Mouse (Mus musculus): ENCODE measurements around the gene Hist1h2aa. TPM values are rescaled to one million over a fixed set of nuclear protein-coding genes. Genes with fewer than 3 reads are reported as not detected.

The Hist1h2aa gene
- polyA plus RNA-seq, 1 experiment from 2014 or later: not detected

- Histone ChIP-seq H3K4me1 (replicated peaks; ENCODE audit: control insufficient read depth, insufficient read depth, low read length) (no peaks in the 10 kb centered on the region), H3K9me3 (ENCODE audit: control insufficient read depth, low read length) (no peaks in the 10 kb centered on the region), H3K4me2 (ENCODE audit: low read length) (no peak overlapping the region), H3K36me3 (ENCODE audit: control insufficient read depth, insufficient read depth) (no peaks in the 10 kb centered on the region), H3K4me3 (replicated peaks; ENCODE audit: low read length) (no peak overlapping the region), H3K9ac (replicated peaks; ENCODE audit: low read depth, low read length) (no peak overlapping the region), H3K27ac (ENCODE audit: low read length) (no peak overlapping the region), H3K27me3 (replicated peaks; ENCODE audit: control insufficient read depth, insufficient read depth, low read length) (no peaks in the 10 kb centered on the region)
- ATAC-seq: no peak
- WGBS: 91% methylated on average over 5 of the region's 5 CpGs
These were observed 22.9 kb upstream of the Hist1h2aa start for GRCm38 (mm10) chr13:23911335-23911734.

GRCm38 (mm10) chr13:23913791-23914306 is 20.4 kb upstream of the Hist1h2aa start:
- Histone ChIP-seq H3K4me3 (replicated peaks; ENCODE audit: low read length) (no peak overlapping the region), H3K27me3 (replicated peaks; ENCODE audit: control insufficient read depth, insufficient read depth, low read length) (no peaks in the 10 kb centered on the region), H3K4me2 (ENCODE audit: low read length) (no peak overlapping the region), H3K36me3 (ENCODE audit: control insufficient read depth, insufficient read depth) (no peaks in the 10 kb centered on the region), H3K4me1 (replicated peaks; ENCODE audit: control insufficient read depth, insufficient read depth, low read length) (no peaks in the 10 kb centered on the region), H3K27ac (ENCODE audit: low read length) (no peak overlapping the region), H3K9ac (replicated peaks; ENCODE audit: low read depth, low read length) (no peak overlapping the region), H3K9me3 (ENCODE audit: control insufficient read depth, low read length) (no peaks in the 10 kb centered on the region)
- WGBS: 64% methylated on average over 6 of the region's 6 CpGs
- ATAC-seq: no peak

GRCm38 (mm10) chr13:23914376-23915167 is 19.7 kb upstream of the Hist1h2aa start, which contains the start of gene Slc17a4:
Gene Slc17a4, minus strand, starts transcription at chr13:23915009.
- Histone ChIP-seq H3K4me1 (replicated peaks; ENCODE audit: control insufficient read depth, insufficient read depth, low read length) (no peaks in the 10 kb centered on the region), H3K36me3 (ENCODE audit: control insufficient read depth, insufficient read depth) (no peaks in the 10 kb centered on the region), H3K4me3 (replicated peaks; ENCODE audit: low read length) (no peak within 1 kb of the TSS), H3K9me3 (ENCODE audit: control insufficient read depth, low read length) (no peaks in the 10 kb centered on the region), H3K9ac (replicated peaks; ENCODE audit: low read depth, low read length) (no peak within 1 kb of the TSS), H3K4me2 (ENCODE audit: low read length) (no peak within 1 kb of the TSS), H3K27ac (ENCODE audit: low read length) (no peak within 1 kb of the TSS), H3K27me3 (replicated peaks; ENCODE audit: control insufficient read depth, insufficient read depth, low read length) (no peaks in the 10 kb centered on the region)
- WGBS: 75% methylated on average over 9 of the region's 9 CpGs
- ATAC-seq: no peak

GRCm38 (mm10) chr13:23916132-23916531 is 18.1 kb upstream of the Hist1h2aa start:
- Histone ChIP-seq H3K4me3 (replicated peaks; ENCODE audit: low read length) (no peak overlapping the region), H3K9ac (replicated peaks; ENCODE audit: low read depth, low read length) (no peak overlapping the region), H3K27me3 (replicated peaks; ENCODE audit: control insufficient read depth, insufficient read depth, low read length) (no peaks in the 10 kb centered on the region), H3K4me2 (ENCODE audit: low read length) (no peak overlapping the region), H3K36me3 (ENCODE audit: control insufficient read depth, insufficient read depth) (no peaks in the 10 kb centered on the region), H3K4me1 (replicated peaks; ENCODE audit: control insufficient read depth, insufficient read depth, low read length) (no peaks in the 10 kb centered on the region), H3K27ac (ENCODE audit: low read length) (no peak overlapping the region), H3K9me3 (ENCODE audit: control insufficient read depth, low read length) (no peaks in the 10 kb centered on the region)
- ATAC-seq: no peak
- 93% methylated on average over 1 of the region's 1 CpGs for WGBS

- ATAC-seq: no peak
- H3K4me3 ChIP-seq (replicated peaks; ENCODE audit: low read length): no peak overlapping the region
- H3K4me2 ChIP-seq (ENCODE audit: low read length): no peak overlapping the region
- H3K36me3 ChIP-seq (ENCODE audit: control insufficient read depth, insufficient read depth): no peaks in the 10 kb centered on the region
- WGBS: 83% methylated on average over 4 of the region's 4 CpGs
- no peaks in the 10 kb centered on the region for H3K4me1 ChIP-seq (replicated peaks; ENCODE audit: control insufficient read depth, insufficient read depth, low read length)
- H3K27me3 ChIP-seq (replicated peaks; ENCODE audit: control insufficient read depth, insufficient read depth, low read length): no peaks in the 10 kb centered on the region
- no peak overlapping the region for H3K27ac ChIP-seq (ENCODE audit: low read length)
- no peaks in the 10 kb centered on the region for H3K9me3 ChIP-seq (ENCODE audit: control insufficient read depth, low read length)
- no peak overlapping the region for H3K9ac ChIP-seq (replicated peaks; ENCODE audit: low read depth, low read length)
These were observed 16.6 kb upstream of the Hist1h2aa start for GRCm38 (mm10) chr13:23917674-23918073.

GRCm38 (mm10) chr13:23925792-23926191 is 8.5 kb upstream of the Hist1h2aa start:
- Histone ChIP-seq H3K9me3 (ENCODE audit: control insufficient read depth, low read length) (no peaks in the 10 kb centered on the region), H3K4me2 (ENCODE audit: low read length) (no peak overlapping the region), H3K9ac (replicated peaks; ENCODE audit: low read depth, low read length) (no peak overlapping the region), H3K27me3 (replicated peaks; ENCODE audit: control insufficient read depth, insufficient read depth, low read length) (no peaks in the 10 kb centered on the region), H3K27ac (ENCODE audit: low read length) (no peak overlapping the region; the same call in 1 of the 2 replicates), H3K4me3 (replicated peaks; ENCODE audit: low read length) (no peak overlapping the region), H3K36me3 (ENCODE audit: control insufficient read depth, insufficient read depth) (no peaks in the 10 kb centered on the region), H3K4me1 (replicated peaks; ENCODE audit: control insufficient read depth, insufficient read depth, low read length) (no peaks in the 10 kb centered on the region)
- 58% methylated on average over 2 of the region's 2 CpGs for WGBS
- peak; percentile 64; the same call in 1 of the 2 replicates for ATAC-seq

GRCm38 (mm10) chr13:23928637-23929036 is 5.6 kb upstream of the Hist1h2aa start:
- no peak overlapping the region for H3K9ac ChIP-seq (replicated peaks; ENCODE audit: low read depth, low read length)
- no peaks in the 10 kb centered on the region for H3K36me3 ChIP-seq (ENCODE audit: control insufficient read depth, insufficient read depth)
- H3K4me3 ChIP-seq (replicated peaks; ENCODE audit: low read length): no peak overlapping the region
- no peaks in the 10 kb centered on the region for H3K27me3 ChIP-seq (replicated peaks; ENCODE audit: control insufficient read depth, insufficient read depth, low read length)
- H3K4me1 ChIP-seq (replicated peaks; ENCODE audit: control insufficient read depth, insufficient read depth, low read length): no peaks in the 10 kb centered on the region
- 60% methylated on average over 3 of the region's 3 CpGs for WGBS
- H3K27ac ChIP-seq (ENCODE audit: low read length): no peak overlapping the region
- no peak overlapping the region for H3K4me2 ChIP-seq (ENCODE audit: low read length)
- no peak for ATAC-seq
- H3K9me3 ChIP-seq (ENCODE audit: control insufficient read depth, low read length): no peaks in the 10 kb centered on the region

- Histone ChIP-seq H3K4me1 (replicated peaks; ENCODE audit: control insufficient read depth, insufficient read depth, low read length) (no peaks in the 10 kb centered on the region), H3K27ac (ENCODE audit: low read length) (no peak overlapping the region), H3K9ac (replicated peaks; ENCODE audit: low read depth, low read length) (no peak overlapping the region), H3K4me2 (ENCODE audit: low read length) (no peak overlapping the region), H3K4me3 (replicated peaks; ENCODE audit: low read length) (no peak overlapping the region), H3K36me3 (ENCODE audit: control insufficient read depth, insufficient read depth) (no peaks in the 10 kb centered on the region), H3K9me3 (ENCODE audit: control insufficient read depth, low read length) (no peaks in the 10 kb centered on the region), H3K27me3 (replicated peaks; ENCODE audit: control insufficient read depth, insufficient read depth, low read length) (no peaks in the 10 kb centered on the region)
- 96% methylated on average over 9 of the region's 9 CpGs for WGBS
- ATAC-seq: no peak
These were observed 3.8 kb upstream of the Hist1h2aa start for GRCm38 (mm10) chr13:23930461-23930860.

GRCm38 (mm10) chr13:23930904-23931303 is 3.4 kb upstream of the Hist1h2aa start:
- no peak for ATAC-seq
- Histone ChIP-seq H3K4me1 (replicated peaks; ENCODE audit: control insufficient read depth, insufficient read depth, low read length) (no peaks in the 10 kb centered on the region), H3K4me3 (replicated peaks; ENCODE audit: low read length) (no peak overlapping the region), H3K36me3 (ENCODE audit: control insufficient read depth, insufficient read depth) (no peaks in the 10 kb centered on the region), H3K4me2 (ENCODE audit: low read length) (no peak overlapping the region), H3K9ac (replicated peaks; ENCODE audit: low read depth, low read length) (no peak overlapping the region), H3K9me3 (ENCODE audit: control insufficient read depth, low read length) (no peaks in the 10 kb centered on the region), H3K27me3 (replicated peaks; ENCODE audit: control insufficient read depth, insufficient read depth, low read length) (no peaks in the 10 kb centered on the region), H3K27ac (ENCODE audit: low read length) (no peak overlapping the region)
- 79% methylated on average over 11 of the region's 11 CpGs for WGBS

All from forebrain, embryonic 16.5 days (tissue).